Mouse (Mus musculus) kidney, adult 11 months (tissue): ENCODE measurements around the gene Atp5mpl.
A peak's percentile ranks its signal among the peaks of the same experiment; 100 is the strongest.
"Not testable (repeated sequence)": the region's sequence is repeated elsewhere in the genome, so short reads cannot be mapped to it uniquely, and the experiment has no call there.

Source experiments
- DNase-seq: peaks from one replicate; pipeline ENCODE4 v3.0.0; 2022

The Atp5mpl gene

GRCm38 (mm10) chr12:111946716-111947115, 20.1 kb downstream of the Atp5mpl start:
- peak; percentile 77 for DNase-seq

GRCm38 (mm10) chr12:111945765-111946655, 20.8 kb downstream of the Atp5mpl start:
- DNase-seq, result not testable (repeated sequence)

GRCm38 (mm10) chr12:111945115-111945514, 21.7 kb downstream of the Atp5mpl start:
- DNase-seq, result peak; percentile 56

- DNase-seq, result not testable (repeated sequence)
Measured at GRCm38 (mm10) chr12:111944065-111944987, 22.5 kb downstream of the Atp5mpl start.

GRCm38 (mm10) chr12:111943421-111944064, 23.2 kb downstream of the Atp5mpl start:
- no peak for DNase-seq

GRCm38 (mm10) chr12:111938623-111939177, 28.1 kb downstream of the Atp5mpl start:
- no peak for DNase-seq

GRCm38 (mm10) chr12:111936706-111937550, 29.8 kb downstream of the Atp5mpl start:
- peak; percentile 93 for DNase-seq

GRCm38 (mm10) chr12:111933971-111934370, 32.8 kb downstream of the Atp5mpl start:
- no peak for DNase-seq

GRCm38 (mm10) chr12:111933032-111933704, 33.6 kb downstream of the Atp5mpl start:
- DNase-seq, result peak; percentile 85

- DNase-seq, result no peak
Measured at GRCm38 (mm10) chr12:111932513-111932912, 34.3 kb downstream of the Atp5mpl start.

GRCm38 (mm10) chr12:111931411-111932025, 35.3 kb downstream of the Atp5mpl start:
- DNase-seq, result no peak

GRCm38 (mm10) chr12:111928411-111928966, 38.3 kb downstream of the Atp5mpl start:
- no peak for DNase-seq

- no peak for DNase-seq
Measured at GRCm38 (mm10) chr12:111927338-111927737, 39.4 kb downstream of the Atp5mpl start.

GRCm38 (mm10) chr12:111923117-111923516, 43.7 kb downstream of the Atp5mpl start:
- no peak for DNase-seq

GRCm38 (mm10) chr12:111920046-111920445, 46.7 kb downstream of the Atp5mpl start:
- DNase-seq, result no peak

GRCm38 (mm10) chr12:111916514-111917217, 50.1 kb downstream of the Atp5mpl start:
- no peak for DNase-seq

GRCm38 (mm10) chr12:111915781-111916180, 51.0 kb downstream of the Atp5mpl start:
- DNase-seq, result no peak

- DNase-seq, result no peak
Measured at GRCm38 (mm10) chr12:111914031-111914430, 52.7 kb downstream of the Atp5mpl start.

GRCm38 (mm10) chr12:111912802-111913201, 54.0 kb downstream of the Atp5mpl start:
- no peak for DNase-seq

- no peak for DNase-seq
Measured at GRCm38 (mm10) chr12:111911796-111912195, 55.0 kb downstream of the Atp5mpl start.
